Mouse (Mus musculus): Measurements from ENCODE around the gene Btbd9. TPM values are rescaled to one million over a fixed set of nuclear protein-coding genes. Genes with fewer than 3 reads are reported as not detected.

The Btbd9 gene
- polyA plus RNA-seq, 1 experiment = 43.5 TPM

DNA sequence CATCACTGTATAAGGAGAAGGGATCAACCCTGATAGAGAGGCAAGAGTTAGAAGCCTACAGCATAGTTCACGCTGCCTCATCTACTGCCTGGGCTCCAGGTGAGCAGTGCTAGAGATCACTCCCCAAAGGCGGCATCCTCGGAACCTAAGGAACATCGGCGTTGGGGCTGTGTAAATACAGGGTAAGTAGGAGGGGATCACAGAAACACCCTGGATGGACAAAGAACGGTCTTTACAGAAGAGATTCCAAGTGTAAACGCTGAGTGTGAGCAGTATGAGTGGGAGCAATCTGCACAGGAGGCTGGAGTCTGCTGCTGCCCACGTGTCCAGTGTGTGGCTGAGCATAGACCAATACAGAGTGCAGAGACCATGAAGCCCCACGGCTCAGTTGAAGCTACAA is 190.0 kb downstream of the Btbd9 start:
- Histone ChIP-seq H3K4me3 (ENCODE audit: insufficient read depth, low read length) (no peak overlapping the region), H3K4me1 (ENCODE audit: control insufficient read depth, insufficient read depth, low read length) (peaks cover 7% of the 10 kb centered on the region), H3K27ac (ENCODE audit: insufficient read depth, low read length) (no peak overlapping the region)
- TF ChIP-seq POLR2A (IDR thresholded peaks at IDR 0.05; ENCODE audit: extremely low read depth, insufficient read depth, low read length) = no peak
- TF ChIP-seq CTCF (IDR thresholded peaks at IDR 0.05; ENCODE audit: extremely low read depth, insufficient read depth, low read length) = no peak

DNA sequence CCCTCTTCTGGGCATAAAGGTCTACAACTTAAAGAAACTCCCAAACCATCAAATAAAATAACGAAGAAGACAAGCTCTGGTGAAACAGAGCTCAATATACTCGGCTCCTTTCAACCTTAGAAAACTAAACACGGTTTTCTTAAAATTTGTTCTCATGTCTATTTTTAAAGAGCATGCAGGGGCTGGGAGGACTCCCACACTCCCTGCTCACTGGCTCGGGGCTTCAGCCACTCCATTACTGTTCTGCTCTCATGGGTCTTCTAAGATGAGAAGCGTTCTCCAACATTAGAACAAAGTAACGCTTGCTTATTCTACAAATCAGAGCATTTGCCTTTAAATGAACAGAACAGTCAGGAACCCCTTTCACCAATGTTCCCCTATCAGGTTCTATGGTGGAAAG is 192.6 kb downstream of the Btbd9 start:
- TF ChIP-seq POLR2A (IDR thresholded peaks at IDR 0.05; ENCODE audit: extremely low read depth, insufficient read depth, low read length) = no peak
- no peak for TF ChIP-seq CTCF (IDR thresholded peaks at IDR 0.05; ENCODE audit: extremely low read depth, insufficient read depth, low read length)
- H3K4me1 ChIP-seq (ENCODE audit: control insufficient read depth, insufficient read depth, low read length) = peaks cover 8% of the 10 kb centered on the region
- H3K4me3 ChIP-seq (ENCODE audit: insufficient read depth, low read length) = no peak overlapping the region
- H3K27ac ChIP-seq (ENCODE audit: insufficient read depth, low read length) = no peak overlapping the region

DNA sequence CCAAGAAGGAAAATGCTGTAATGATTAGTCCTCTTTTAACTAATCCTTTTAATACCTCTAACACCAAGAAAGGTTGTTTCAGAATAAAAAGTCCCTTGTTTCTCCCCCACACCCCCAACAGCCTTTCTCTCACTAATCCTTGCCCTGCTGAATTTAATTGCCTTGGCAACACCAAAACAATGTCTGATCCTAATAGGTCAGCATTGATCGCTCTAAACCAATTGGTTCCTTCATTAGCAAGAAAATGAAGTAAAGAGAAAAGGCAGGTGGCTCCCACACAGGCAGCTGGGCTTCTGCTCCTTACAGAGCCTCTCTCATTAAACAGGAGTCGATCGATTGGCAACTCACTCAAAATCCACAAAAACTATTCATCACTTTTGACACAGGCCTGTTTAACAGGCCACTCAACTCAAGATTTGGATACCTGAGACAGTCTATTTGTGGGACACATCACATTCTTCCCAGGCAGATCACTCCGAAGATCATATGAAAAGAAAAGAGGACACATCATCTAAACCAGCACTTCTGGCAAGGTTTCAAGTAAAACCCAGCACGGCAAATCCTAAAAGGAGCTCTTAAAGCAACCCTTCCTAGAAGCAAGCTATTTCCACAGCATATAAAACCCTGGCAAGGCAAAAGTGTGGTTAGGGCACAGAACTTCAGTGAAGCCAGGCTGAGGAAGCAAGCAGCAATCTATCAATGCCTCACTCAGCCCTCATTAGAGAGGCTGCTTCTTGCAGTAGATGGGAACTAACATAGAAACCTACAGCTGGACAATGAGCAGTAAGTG is 197.9 kb downstream of the Btbd9 start:
- TF ChIP-seq POLR2A (IDR thresholded peaks at IDR 0.05; ENCODE audit: extremely low read depth, insufficient read depth, low read length) = no peak
- no peak for TF ChIP-seq CTCF (IDR thresholded peaks at IDR 0.05; ENCODE audit: extremely low read depth, insufficient read depth, low read length)
- Histone ChIP-seq H3K27ac (ENCODE audit: insufficient read depth, low read length) (no peak overlapping the region), H3K4me3 (ENCODE audit: insufficient read depth, low read length) (no peak overlapping the region), H3K4me1 (ENCODE audit: control insufficient read depth, insufficient read depth, low read length) (peaks cover 8% of the 10 kb centered on the region)

DNA sequence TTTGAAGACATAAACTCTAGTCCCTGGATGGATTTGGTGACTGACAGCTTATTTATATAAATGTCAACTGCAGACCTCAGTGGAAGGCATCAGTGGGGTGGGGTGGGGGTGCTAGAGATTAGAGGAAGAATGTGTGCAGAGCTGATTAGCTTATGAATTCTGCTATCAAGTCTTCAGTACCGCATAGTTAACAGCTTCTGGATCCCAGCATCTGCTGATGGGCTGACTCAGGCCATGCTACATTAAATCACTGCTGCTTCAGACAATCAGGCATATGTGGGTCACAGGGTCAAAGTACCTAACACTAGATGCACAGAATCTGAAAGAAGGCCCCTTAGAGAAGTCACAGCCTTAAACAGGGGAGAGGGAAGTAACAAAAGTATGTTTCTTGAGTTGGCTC is 198.5 kb downstream of the Btbd9 start:
- H3K4me3 ChIP-seq (ENCODE audit: insufficient read depth, low read length) = no peak overlapping the region
- TF ChIP-seq POLR2A (IDR thresholded peaks at IDR 0.05; ENCODE audit: extremely low read depth, insufficient read depth, low read length) (no peak), CTCF (IDR thresholded peaks at IDR 0.05; ENCODE audit: extremely low read depth, insufficient read depth, low read length) (no peak)
- H3K27ac ChIP-seq (ENCODE audit: insufficient read depth, low read length) = no peak overlapping the region
- peaks cover 6% of the 10 kb centered on the region for H3K4me1 ChIP-seq (ENCODE audit: control insufficient read depth, insufficient read depth, low read length)

DNA sequence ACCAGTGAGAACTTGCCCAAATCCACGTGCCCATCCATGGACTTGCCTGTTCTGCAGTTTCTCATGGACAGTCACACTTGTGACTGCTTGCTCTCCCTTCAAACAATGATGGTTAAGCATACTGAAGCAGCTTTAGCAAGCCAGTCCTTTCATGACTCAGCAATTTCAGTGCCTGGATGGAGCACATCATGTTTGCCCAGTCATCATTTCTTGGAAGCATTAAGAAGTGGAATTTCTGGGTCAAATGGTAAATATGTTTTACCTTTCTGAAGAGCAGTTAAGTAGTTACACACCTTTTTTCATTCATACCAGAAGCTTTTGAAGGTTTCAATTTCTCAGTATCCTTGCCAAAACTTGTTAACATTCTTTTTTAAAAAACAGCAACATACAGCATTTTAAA is 201.2 kb downstream of the Btbd9 start:
- Histone ChIP-seq H3K4me1 (ENCODE audit: control insufficient read depth, insufficient read depth, low read length) (peaks cover 3% of the 10 kb centered on the region; the same call in 1 of the 2 replicates), H3K27ac (ENCODE audit: insufficient read depth, low read length) (no peak overlapping the region), H3K4me3 (ENCODE audit: insufficient read depth, low read length) (no peak overlapping the region)
- TF ChIP-seq CTCF (IDR thresholded peaks at IDR 0.05; ENCODE audit: extremely low read depth, insufficient read depth, low read length) (no peak), POLR2A (IDR thresholded peaks at IDR 0.05; ENCODE audit: extremely low read depth, insufficient read depth, low read length) (no peak)

DNA sequence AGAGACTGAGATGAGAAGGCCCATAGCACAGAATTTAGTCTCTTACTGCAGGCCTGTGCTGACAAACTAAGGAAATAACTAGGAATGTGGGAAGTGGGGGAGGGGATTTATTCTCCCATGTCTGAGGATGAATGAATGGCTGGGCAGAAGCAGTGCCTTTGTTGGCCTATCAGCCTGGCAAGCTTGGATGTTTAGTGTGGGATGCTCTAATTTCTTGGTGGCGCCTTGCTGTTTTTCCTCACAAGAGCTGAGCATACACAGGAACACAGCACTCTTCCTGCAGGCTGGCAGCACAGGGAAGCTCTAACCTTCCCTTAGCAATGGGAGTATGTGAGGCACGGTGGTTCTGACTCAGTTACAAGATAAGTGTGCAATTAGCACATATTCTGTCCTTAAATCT is 207.7 kb downstream of the Btbd9 start:
- TF ChIP-seq CTCF (IDR thresholded peaks at IDR 0.05; ENCODE audit: extremely low read depth, insufficient read depth, low read length) (no peak), POLR2A (IDR thresholded peaks at IDR 0.05; ENCODE audit: extremely low read depth, insufficient read depth, low read length) (no peak)
- Histone ChIP-seq H3K4me1 (ENCODE audit: control insufficient read depth, insufficient read depth, low read length) (no peaks in the 10 kb centered on the region; the same call in 1 of the 2 replicates), H3K27ac (ENCODE audit: insufficient read depth, low read length) (peak overlapping the region; percentile 2; the same call in 1 of the 2 replicates), H3K4me3 (ENCODE audit: insufficient read depth, low read length) (no peak overlapping the region)

DNA sequence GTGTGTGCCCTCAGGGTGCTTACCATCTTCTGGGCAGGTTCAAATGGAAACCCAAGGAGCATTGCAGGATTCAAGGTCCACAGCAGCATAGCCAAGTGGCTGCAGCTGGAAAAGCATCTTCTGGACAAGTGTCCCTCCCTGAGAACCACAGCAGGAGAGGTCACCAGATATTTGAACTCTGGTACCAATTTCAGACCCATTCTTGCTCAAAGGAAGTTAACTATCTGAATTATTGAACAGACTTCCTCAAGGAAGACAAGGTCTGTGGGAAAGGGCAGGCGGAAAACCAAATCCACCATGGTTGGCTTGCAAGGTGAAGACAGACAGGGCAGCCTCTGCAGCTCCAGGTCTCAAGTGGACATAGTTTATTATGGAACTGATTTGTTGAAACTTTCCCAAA is 211.6 kb downstream of the Btbd9 start:
- Histone ChIP-seq H3K4me3 (ENCODE audit: insufficient read depth, low read length) (no peak overlapping the region), H3K4me1 (ENCODE audit: control insufficient read depth, insufficient read depth, low read length) (peaks cover 2% of the 10 kb centered on the region; the same call in 1 of the 2 replicates), H3K27ac (ENCODE audit: insufficient read depth, low read length) (no peak overlapping the region)
- no peak for TF ChIP-seq CTCF (IDR thresholded peaks at IDR 0.05; ENCODE audit: extremely low read depth, insufficient read depth, low read length)
- no peak for TF ChIP-seq POLR2A (IDR thresholded peaks at IDR 0.05; ENCODE audit: extremely low read depth, insufficient read depth, low read length)

DNA sequence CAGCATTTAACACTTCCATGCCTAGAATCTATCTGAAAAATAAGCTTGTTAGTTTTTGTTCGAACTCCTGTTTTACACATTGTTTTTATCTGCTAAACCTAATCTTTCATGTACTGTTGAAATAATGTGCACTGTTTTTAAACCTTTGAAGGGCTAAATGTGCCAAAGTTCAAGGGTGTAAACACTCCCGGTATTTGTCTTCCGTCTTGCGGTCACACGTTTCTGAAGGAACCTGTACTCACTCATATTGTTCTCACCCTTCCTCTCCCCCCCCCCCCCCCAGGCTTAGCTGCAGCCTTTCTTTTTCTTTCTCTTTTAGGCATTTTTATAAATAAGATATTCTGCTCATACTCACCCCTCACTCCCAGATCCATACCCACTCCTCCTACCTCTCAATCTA is 212.9 kb downstream of the Btbd9 start:
- peaks cover 5% of the 10 kb centered on the region for H3K4me1 ChIP-seq (ENCODE audit: control insufficient read depth, insufficient read depth, low read length)
- no peak overlapping the region for H3K27ac ChIP-seq (ENCODE audit: insufficient read depth, low read length)
- H3K4me3 ChIP-seq (ENCODE audit: insufficient read depth, low read length) = no peak overlapping the region
- no peak for TF ChIP-seq POLR2A (IDR thresholded peaks at IDR 0.05; ENCODE audit: extremely low read depth, insufficient read depth, low read length)
- TF ChIP-seq CTCF (IDR thresholded peaks at IDR 0.05; ENCODE audit: extremely low read depth, insufficient read depth, low read length) = no peak

DNA sequence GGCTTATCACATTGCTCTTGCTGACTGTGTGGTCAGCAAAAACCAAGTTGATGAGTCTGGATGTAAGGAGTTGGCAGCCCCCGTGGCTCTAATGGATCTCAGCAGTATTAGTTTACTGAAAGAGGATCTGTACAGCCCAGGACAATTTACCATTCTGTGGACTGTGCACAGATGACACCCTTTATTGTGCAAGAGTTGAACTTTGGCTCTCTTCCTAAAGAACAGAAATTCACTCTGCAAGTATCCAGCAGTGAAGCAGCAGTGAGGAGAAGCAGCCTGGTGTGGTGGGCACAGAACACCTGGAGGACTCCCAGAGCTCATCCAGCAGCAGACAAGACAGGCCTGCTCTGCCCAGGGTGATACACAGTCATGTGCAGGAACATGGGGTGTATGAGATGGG is 215.6 kb downstream of the Btbd9 start:
- TF ChIP-seq POLR2A (IDR thresholded peaks at IDR 0.05; ENCODE audit: extremely low read depth, insufficient read depth, low read length) = no peak
- TF ChIP-seq CTCF (IDR thresholded peaks at IDR 0.05; ENCODE audit: extremely low read depth, insufficient read depth, low read length) = no peak
- Histone ChIP-seq H3K4me3 (ENCODE audit: insufficient read depth, low read length) (no peak overlapping the region), H3K27ac (ENCODE audit: insufficient read depth, low read length) (no peak overlapping the region), H3K4me1 (ENCODE audit: control insufficient read depth, insufficient read depth, low read length) (peaks cover 5% of the 10 kb centered on the region)

DNA sequence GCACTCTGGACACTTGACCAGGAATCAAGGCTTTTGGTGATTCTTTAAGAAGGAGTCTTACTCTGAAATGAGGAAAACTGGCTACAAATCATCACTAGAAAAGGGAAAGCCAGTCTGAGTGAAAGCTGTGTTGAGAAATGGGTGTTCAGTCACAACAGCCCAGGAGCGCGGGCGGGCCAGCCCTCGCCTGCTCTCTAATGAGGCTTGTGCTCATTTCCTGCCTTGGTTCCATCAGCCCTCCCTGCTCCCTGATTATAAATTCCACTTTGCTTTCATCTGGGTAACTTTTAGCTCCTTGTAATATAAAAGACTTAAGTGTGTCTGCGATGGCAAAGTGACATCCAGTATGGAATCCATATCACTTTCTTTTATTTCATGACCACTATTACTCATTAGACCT is 216.9 kb downstream of the Btbd9 start:
- TF ChIP-seq POLR2A (IDR thresholded peaks at IDR 0.05; ENCODE audit: extremely low read depth, insufficient read depth, low read length) (no peak), CTCF (IDR thresholded peaks at IDR 0.05; ENCODE audit: extremely low read depth, insufficient read depth, low read length) (no peak)
- no peak overlapping the region for H3K27ac ChIP-seq (ENCODE audit: insufficient read depth, low read length)
- H3K4me1 ChIP-seq (ENCODE audit: control insufficient read depth, insufficient read depth, low read length) = peaks cover 5% of the 10 kb centered on the region
- no peak overlapping the region for H3K4me3 ChIP-seq (ENCODE audit: insufficient read depth, low read length)
